Mouse (Mus musculus): ENCODE data around the gene Myl6b.

DNA sequence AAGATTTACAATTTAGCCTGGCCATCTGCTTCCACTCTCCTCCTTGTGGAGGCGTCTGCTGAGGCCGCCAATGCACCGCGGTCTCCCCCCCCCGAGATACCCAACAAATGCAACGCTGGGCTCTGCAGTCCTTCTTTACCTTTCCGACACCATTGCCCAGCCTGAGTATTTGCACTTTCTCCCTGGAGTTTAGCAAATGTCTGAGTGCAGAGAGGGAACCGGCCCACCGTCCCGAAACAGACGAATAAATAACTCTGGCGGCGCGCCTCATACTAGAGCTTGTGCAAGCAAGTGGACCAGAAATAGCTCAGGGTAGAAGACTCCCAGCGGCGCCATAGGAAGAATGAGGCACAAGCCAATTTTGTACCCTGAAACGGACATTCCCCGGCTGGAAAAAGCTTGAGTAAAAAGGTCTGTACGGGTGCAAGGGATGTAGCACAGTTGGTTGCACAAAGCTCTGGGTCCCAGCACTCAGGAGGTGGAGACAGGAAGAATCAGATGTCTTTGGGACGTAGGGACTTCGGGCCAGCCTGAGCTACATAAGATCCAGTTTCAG, 709 bp upstream of the Myl6b start:
- no peak for TF ChIP-seq MAX (IDR thresholded peaks at IDR 0.05)
- no peak for TF ChIP-seq CTCF (IDR thresholded peaks at IDR 0.05; ENCODE audit: control insufficient read depth, insufficient read depth, insufficient read length)

Data from C2C12 (cell line).